In the genomic region with DNA sequence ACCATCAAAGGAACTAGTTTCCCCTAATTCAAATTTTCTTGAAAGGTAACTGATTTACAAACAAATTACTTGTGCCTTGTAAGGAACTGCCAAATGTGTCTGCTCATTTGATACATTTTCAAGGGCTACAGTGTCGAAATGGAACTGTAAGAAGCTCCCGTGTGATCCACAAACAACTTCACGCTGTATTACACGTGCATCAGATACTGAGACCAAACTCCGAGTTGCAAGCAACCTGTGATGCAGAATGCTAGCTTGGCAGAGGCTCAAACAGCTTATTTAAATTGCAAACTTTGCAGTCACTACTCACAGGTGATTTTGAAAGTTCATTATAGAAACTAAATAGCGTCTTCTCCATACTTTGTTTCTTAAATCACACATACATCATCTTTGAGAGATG, we compare ENCODE assay signal across 26 mouse cellular contexts. TPM values are rescaled to one million over a fixed set of nuclear protein-coding genes. Genes with fewer than 3 reads are reported as not detected.
A peak's percentile ranks its signal among the peaks of the same experiment; 100 is the strongest.
DNase-seq lines count a peak whose midpoint lies in the region; ATAC-seq and TF ChIP-seq lines count a peak whose summit lies in the region.
"Had no signal": no experiment of that assay in that cellular context is flagged by ENCODE, and none has a peak within 500 bp of the region (broad histone marks: within the 10 kb centered on the region; RNA-seq: fewer than 3 reads in every experiment).

No protein-coding gene starts in this region.

- no peaks in the 10 kb centered on the region for H3K36me3 ChIP-seq in heart, embryonic 15.5 days
- H3K36me3 ChIP-seq: intestine, embryonic 15.5 days had no signal

- H3K9ac ChIP-seq in heart, embryonic 15.5 days = no peak overlapping the region
- H3K9ac ChIP-seq: intestine, embryonic 15.5 days; liver, embryonic 14.5 days had no signal

- H3K9me3 ChIP-seq in heart, embryonic 15.5 days (replicated peaks) = no peaks in the 10 kb centered on the region
- H3K9me3 ChIP-seq: intestine, embryonic 15.5 days had no signal

- no peaks in the 10 kb centered on the region for H3K27me3 ChIP-seq in heart, embryonic 15.5 days
- H3K27me3 ChIP-seq: intestine, embryonic 15.5 days; Patski had no signal

- peak; percentile 55 for DNase-seq in heart, adult 11 months
- DNase-seq in heart, adult 8-10 months (ENCODE audit: low spot score) = no peak
- no peak for DNase-seq in heart, postnatal 10 days
- DNase-seq in kidney, adult 18-20 months = peak; percentile 24
- no peak for DNase-seq in kidney, postnatal 10 days
- DNase-seq in left cerebral cortex, adult 2 months (ENCODE audit: extremely low spot score in 1 of 2, low spot score in 2 of 2) = no peak
- DNase-seq in left cerebral cortex, adult 8-10 months (ENCODE audit: low spot score in 2 of 2) = no peak
- DNase-seq: adrenal gland, postnatal 10 days; cerebellum, adult 8-10 months; cerebellum, postnatal 25 days; forebrain, postnatal 0 days; gastrocnemius, postnatal 10 days; kidney, postnatal 14 days; layer of hippocampus, postnatal 36 days; liver; lung, adult 2 months; lung, postnatal 10 days; midbrain, embryonic 14.5 days; retina, postnatal 1 day; right cerebral cortex, postnatal 14 days; thymus, postnatal 4 days had no signal

- intact Hi-C loops in heart, postnatal 10 days (cut with DNase I) = no loop called here
- intact Hi-C loops in left cerebral cortex, adult 2 months (cut with DNase I) = no loop called here

- H3K4me1 ChIP-seq in heart, embryonic 15.5 days (replicated peaks) = peaks cover 41% of the 10 kb centered on the region

- no peak for TF ChIP-seq CTCF in left cerebral cortex, adult 2 months (IDR thresholded peaks at IDR 0.05)

- ATAC-seq in heart, embryonic 15.5 days (replicated peaks; ENCODE audit: insufficient number of reproducible peaks, insufficient read depth, low FRiP score, low read depth) = no peak
- ATAC-seq: forebrain, postnatal 0 days; hindbrain, embryonic 16.5 days; intestine, embryonic 15.5 days; Patski had no signal

- H3K4me3 ChIP-seq in heart, embryonic 15.5 days = no peak overlapping the region
- no peak overlapping the region for H3K4me3 ChIP-seq in left cerebral cortex, adult 2 months
- H3K4me3 ChIP-seq: intestine, embryonic 15.5 days had no signal

- peak overlapping the region; percentile 24 for H3K27ac ChIP-seq in heart, embryonic 15.5 days
- H3K27ac ChIP-seq in left cerebral cortex, adult 2 months = peak overlapping the region; percentile 89
- H3K27ac ChIP-seq: intestine, embryonic 15.5 days; liver, embryonic 14.5 days had no signal

- 45% methylated on average over 6 of the region's 6 CpGs for WGBS in heart, embryonic 15.5 days

- peak overlapping the region; percentile 17; the same call in 1 of the 2 replicates for H3K4me2 ChIP-seq in heart, embryonic 15.5 days
- H3K4me2 ChIP-seq: intestine, embryonic 15.5 days had no signal

RNA-seq across cellular contexts. Expression of gene Zeb2, which starts 55.1 kb away (rescaled TPM):
- total RNA-seq in heart, adult 8-10 months (2022) = 10 to 100 TPM; 41.1 to 54.9 (median 50.8) TPM
- polyA plus RNA-seq in heart, embryonic 15.5 days (2015; fragmentation: Nextera tagmentation; extraction: Ambion mirVana) = 21.4 and 28.7 TPM in 2 replicates
- 10 to 100 TPM; 62.7 to 77.7 TPM for total RNA-seq in heart, postnatal 10 days (2021)
- 100 to 1,000 TPM; 156 to 181 TPM for total RNA-seq in left cerebral cortex, adult 2 months (2021)
- total RNA-seq in left cerebral cortex, adult 8-10 months (2022) = 100 to 1,000 TPM; 162 to 184 (median 166) TPM

Comparison
In these comparisons a context has a peak if more than half of its experiments do, and no peak if none do; other contexts are left out.
1. DNase-seq: peak in heart, adult 11 months (single experiment) and kidney, adult 18-20 months (single experiment); none in heart, adult 8-10 months (single experiment), heart, postnatal 10 days (0 of 2), kidney, postnatal 10 days (single experiment), left cerebral cortex, adult 2 months (0 of 2) and left cerebral cortex, adult 8-10 months (0 of 2).